Mouse (Mus musculus) liver, embryonic 14.5 days (tissue): Measurements from ENCODE around the gene Ceacam18.

Experiments used
- CTCF ChIP-seq: IDR thresholded peaks from 2 replicates; pipeline ENCODE4 v1.5.1; 2016; ENCODE audit warnings: antibody characterized with exemption, low read depth, control low read depth
- EP300 ChIP-seq: IDR thresholded peaks from 2 replicates; pipeline ENCODE4 v1.6.1; 2016; ENCODE audit warnings: antibody characterized with exemption, low read depth

DNA sequence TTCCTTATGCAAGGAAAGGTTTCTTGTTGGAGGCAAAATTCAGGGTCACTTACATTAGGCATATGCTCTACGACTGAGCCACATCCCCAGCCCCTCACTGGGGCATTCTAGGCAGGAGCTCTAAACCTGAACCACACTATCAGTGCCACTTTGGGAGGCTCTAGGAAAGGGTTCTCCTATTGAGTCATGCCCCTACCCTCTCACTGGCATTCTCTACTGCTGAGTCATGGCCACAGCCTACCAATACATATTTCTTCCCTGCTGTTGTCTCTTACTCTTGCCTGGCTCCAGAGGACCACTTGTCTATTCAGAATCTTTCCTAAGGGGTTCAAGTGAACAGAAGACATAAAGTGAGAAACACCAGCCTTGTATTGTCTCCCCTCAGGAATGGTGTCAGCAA is 28.3 kb downstream of the Ceacam18 start:
- no peak for TF ChIP-seq CTCF
- no peak for TF ChIP-seq EP300
